Mouse (Mus musculus): Measurements from ENCODE around the gene Tm4sf5. TPM values are rescaled to one million over a fixed set of nuclear protein-coding genes. Genes with fewer than 3 reads are reported as not detected.

The Tm4sf5 gene
- total RNA-seq, 1 experiment, result 4.6 TPM

DNA sequence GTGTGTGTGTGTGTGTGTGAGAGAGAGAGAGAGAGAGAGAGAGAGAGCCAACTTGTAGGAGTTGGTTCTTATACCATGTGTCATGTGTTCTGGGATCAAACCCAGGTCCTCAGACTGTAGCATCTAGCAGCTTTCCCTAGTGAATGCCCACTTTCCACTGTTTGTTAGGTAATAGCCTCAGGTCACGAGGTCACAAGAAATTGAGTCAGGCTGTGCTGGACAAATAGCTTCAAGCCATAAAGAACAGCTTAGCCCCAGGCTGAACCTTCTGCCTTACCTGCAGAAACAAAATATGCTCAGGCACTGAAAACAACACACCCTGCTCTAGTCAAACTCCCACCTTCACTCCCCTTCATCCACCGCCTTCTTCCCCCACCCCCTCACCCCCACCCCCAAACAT, 6.2 kb downstream of the Tm4sf5 start:
- H3K27ac ChIP-seq (ENCODE audit: insufficient read depth, low read depth, low read length, poor library complexity, severe bottlenecking), result no peak overlapping the region
- peaks cover 0 to 12% of the 10 kb centered on the region in 2 experiments; a peak in 1 of 4 replicates for H3K4me1 ChIP-seq (ENCODE audit: control insufficient read depth in 2 of 2, insufficient read depth in 2 of 2, low read length in 2 of 2, poor library complexity in 1 of 2)
- DNase-seq (ENCODE audit: low read depth, low spot score), result no peak
- no peaks in the 10 kb centered on the region for H3K36me3 ChIP-seq (ENCODE audit: control insufficient read depth, insufficient read depth, low read length, poor library complexity, severe bottlenecking)
- TF ChIP-seq ZC3H11A (IDR thresholded peaks at IDR 0.05; ENCODE audit: borderline replicate concordance, low read depth, low read length) (no peak), MAFK (IDR thresholded peaks at IDR 0.05; ENCODE audit: insufficient read depth, low read depth, low read length) (no peak), ZNF384 (IDR thresholded peaks at IDR 0.05; ENCODE audit: low read depth, low read length) (no peak), HCFC1 (IDR thresholded peaks at IDR 0.05; ENCODE audit: borderline replicate concordance, insufficient read depth, low read length) (no peak), CHD2 (IDR thresholded peaks at IDR 0.05; ENCODE audit: low read depth, low read length) (no peak)
- in situ Hi-C loops (cut with MboI; ENCODE audit: low sequenced_read_pairs in 2 of 2, unreplicated experiment in 2 of 2), result no loop called here
- H3K9me3 ChIP-seq (ENCODE audit: control insufficient read depth, insufficient read depth, low read depth, low read length), result no peaks in the 10 kb centered on the region
- H3K4me3 ChIP-seq (ENCODE audit: insufficient read depth in 1 of 2, low read depth in 1 of 2, low read length in 2 of 2, poor library complexity in 1 of 2, severe bottlenecking in 1 of 2), result no peak overlapping the region
- H3K9ac ChIP-seq (ENCODE audit: insufficient read depth, low read depth, low read length, poor library complexity, severe bottlenecking), result no peak overlapping the region

DNA sequence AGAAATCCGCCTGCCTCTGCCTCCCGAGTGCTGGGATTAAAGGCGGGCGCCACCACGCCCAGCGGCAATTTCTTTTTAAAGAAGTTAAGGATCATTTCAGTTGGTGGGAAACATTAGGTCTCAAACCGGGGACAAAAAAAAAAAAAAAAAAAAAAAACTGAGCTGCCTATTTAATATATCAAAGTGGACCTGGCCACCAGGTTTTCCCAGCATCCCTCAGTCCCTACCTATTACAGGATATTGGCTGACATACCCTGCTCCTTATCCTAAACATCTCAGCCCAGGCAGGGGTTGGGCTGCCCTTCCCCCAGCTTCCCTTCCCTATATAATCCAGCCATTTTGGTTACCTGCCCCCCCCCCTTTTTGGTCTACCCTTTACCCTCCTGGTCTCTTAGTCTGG, 6.8 kb downstream of the Tm4sf5 start:
- Histone ChIP-seq H3K4me1 (ENCODE audit: control insufficient read depth in 2 of 2, insufficient read depth in 2 of 2, low read length in 2 of 2, poor library complexity in 1 of 2) (peaks cover 0 to 12% of the 10 kb centered on the region in 2 experiments; a peak in 1 of 4 replicates), H3K4me3 (ENCODE audit: insufficient read depth in 1 of 2, low read depth in 1 of 2, low read length in 2 of 2, poor library complexity in 1 of 2, severe bottlenecking in 1 of 2) (no peak overlapping the region), H3K9ac (ENCODE audit: insufficient read depth, low read depth, low read length, poor library complexity, severe bottlenecking) (no peak overlapping the region), H3K36me3 (ENCODE audit: control insufficient read depth, insufficient read depth, low read length, poor library complexity, severe bottlenecking) (no peaks in the 10 kb centered on the region), H3K27ac (ENCODE audit: insufficient read depth, low read depth, low read length, poor library complexity, severe bottlenecking) (no peak overlapping the region), H3K9me3 (ENCODE audit: control insufficient read depth, insufficient read depth, low read depth, low read length) (no peaks in the 10 kb centered on the region)
- DNase-seq (ENCODE audit: low read depth, low spot score), result no peak
- in situ Hi-C loops (cut with MboI; ENCODE audit: low sequenced_read_pairs in 2 of 2, unreplicated experiment in 2 of 2), result no loop called here
- TF ChIP-seq CHD2 (IDR thresholded peaks at IDR 0.05; ENCODE audit: low read depth, low read length) (no peak), ZNF384 (IDR thresholded peaks at IDR 0.05; ENCODE audit: low read depth, low read length) (no peak), MAFK (IDR thresholded peaks at IDR 0.05; ENCODE audit: insufficient read depth, low read depth, low read length) (no peak), ZC3H11A (IDR thresholded peaks at IDR 0.05; ENCODE audit: borderline replicate concordance, low read depth, low read length) (no peak), HCFC1 (IDR thresholded peaks at IDR 0.05; ENCODE audit: borderline replicate concordance, insufficient read depth, low read length) (no peak)

DNA sequence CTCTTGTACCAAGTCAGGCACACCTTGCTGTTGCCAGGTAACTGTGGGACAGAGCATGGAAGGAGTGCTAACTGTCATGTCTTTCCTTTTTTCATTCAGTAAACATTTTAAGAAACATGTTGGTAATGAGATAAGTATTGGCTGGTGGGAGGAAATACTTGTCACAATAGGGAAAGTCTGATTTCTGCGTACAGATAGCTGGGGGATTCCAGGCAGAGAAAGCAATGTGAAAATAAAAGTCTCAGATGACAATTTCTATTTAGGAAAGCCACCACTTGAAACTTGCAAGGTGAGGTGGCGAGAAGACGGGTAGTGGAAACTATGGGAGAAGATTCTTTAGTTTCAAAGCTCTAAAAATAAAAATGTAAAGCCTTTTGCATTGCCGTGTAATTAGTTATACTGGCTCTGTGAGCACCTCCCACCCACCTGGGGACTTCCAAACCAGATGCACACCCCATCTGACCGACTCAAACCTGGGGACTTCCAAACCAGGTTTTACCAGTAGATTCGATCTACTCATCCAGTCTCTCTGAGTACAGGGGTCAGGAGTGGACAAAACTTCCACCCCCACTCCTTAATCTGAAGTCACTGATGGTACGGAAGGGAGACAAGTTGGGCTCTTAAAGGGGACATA, 7.8 kb downstream of the Tm4sf5 start:
- H3K36me3 ChIP-seq (ENCODE audit: control insufficient read depth, insufficient read depth, low read length, poor library complexity, severe bottlenecking), result no peaks in the 10 kb centered on the region
- no peak for DNase-seq (ENCODE audit: low read depth, low spot score)
- H3K9ac ChIP-seq (ENCODE audit: insufficient read depth, low read depth, low read length, poor library complexity, severe bottlenecking), result no peak overlapping the region
- peaks cover 0 to 12% of the 10 kb centered on the region in 2 experiments; a peak in 1 of 4 replicates for H3K4me1 ChIP-seq (ENCODE audit: control insufficient read depth in 2 of 2, insufficient read depth in 2 of 2, low read length in 2 of 2, poor library complexity in 1 of 2)
- no peak overlapping the region for H3K27ac ChIP-seq (ENCODE audit: insufficient read depth, low read depth, low read length, poor library complexity, severe bottlenecking)
- in situ Hi-C loops (cut with MboI; ENCODE audit: low sequenced_read_pairs in 2 of 2, unreplicated experiment in 2 of 2), result no loop called here
- TF ChIP-seq CHD2 (IDR thresholded peaks at IDR 0.05; ENCODE audit: low read depth, low read length) (no peak), ZC3H11A (IDR thresholded peaks at IDR 0.05; ENCODE audit: borderline replicate concordance, low read depth, low read length) (no peak), ZNF384 (IDR thresholded peaks at IDR 0.05; ENCODE audit: low read depth, low read length) (no peak), MAFK (IDR thresholded peaks at IDR 0.05; ENCODE audit: insufficient read depth, low read depth, low read length) (no peak), HCFC1 (IDR thresholded peaks at IDR 0.05; ENCODE audit: borderline replicate concordance, insufficient read depth, low read length) (no peak)
- no peak overlapping the region for H3K4me3 ChIP-seq (ENCODE audit: insufficient read depth in 1 of 2, low read depth in 1 of 2, low read length in 2 of 2, poor library complexity in 1 of 2, severe bottlenecking in 1 of 2)
- H3K9me3 ChIP-seq (ENCODE audit: control insufficient read depth, insufficient read depth, low read depth, low read length), result no peaks in the 10 kb centered on the region

DNA sequence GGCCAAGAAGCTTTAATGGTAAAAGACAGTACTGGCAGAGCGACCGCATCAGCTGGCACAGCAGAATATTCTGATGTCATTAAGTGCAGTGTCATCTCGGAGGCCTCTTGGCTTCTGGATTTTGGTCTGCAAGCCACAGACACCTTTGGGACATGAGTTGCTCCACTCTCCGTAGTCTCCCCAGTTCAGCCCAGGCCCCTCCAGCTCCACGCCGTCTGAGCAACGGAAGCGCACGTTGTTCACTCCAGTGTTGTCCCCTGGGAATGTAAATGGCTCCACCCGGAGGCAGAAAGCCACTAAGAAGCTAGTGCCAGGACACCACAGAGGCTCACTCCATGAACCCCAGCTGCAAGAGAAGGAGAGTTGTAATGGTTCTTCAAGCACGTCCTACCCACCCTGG, 8.5 kb downstream of the Tm4sf5 start:
- no peak for DNase-seq (ENCODE audit: low read depth, low spot score)
- no peaks in the 10 kb centered on the region for H3K9me3 ChIP-seq (ENCODE audit: control insufficient read depth, insufficient read depth, low read depth, low read length)
- H3K27ac ChIP-seq (ENCODE audit: insufficient read depth, low read depth, low read length, poor library complexity, severe bottlenecking), result no peak overlapping the region
- TF ChIP-seq CHD2 (IDR thresholded peaks at IDR 0.05; ENCODE audit: low read depth, low read length) (no peak), MAFK (IDR thresholded peaks at IDR 0.05; ENCODE audit: insufficient read depth, low read depth, low read length) (no peak), ZNF384 (IDR thresholded peaks at IDR 0.05; ENCODE audit: low read depth, low read length) (no peak), ZC3H11A (IDR thresholded peaks at IDR 0.05; ENCODE audit: borderline replicate concordance, low read depth, low read length) (no peak)
- H3K4me1 ChIP-seq (ENCODE audit: control insufficient read depth in 2 of 2, insufficient read depth in 2 of 2, low read length in 2 of 2, poor library complexity in 1 of 2), result peaks cover 0 to 12% of the 10 kb centered on the region in 2 experiments; a peak in 1 of 4 replicates
- no peaks in the 10 kb centered on the region for H3K36me3 ChIP-seq (ENCODE audit: control insufficient read depth, insufficient read depth, low read length, poor library complexity, severe bottlenecking)
- no peak overlapping the region for H3K9ac ChIP-seq (ENCODE audit: insufficient read depth, low read depth, low read length, poor library complexity, severe bottlenecking)
- in situ Hi-C loops (cut with MboI; ENCODE audit: low sequenced_read_pairs in 2 of 2, unreplicated experiment in 2 of 2), result no loop called here
- H3K4me3 ChIP-seq (ENCODE audit: insufficient read depth in 1 of 2, low read depth in 1 of 2, low read length in 2 of 2, poor library complexity in 1 of 2, severe bottlenecking in 1 of 2), result no peak overlapping the region

Measured in ES-E14 (cell line).